Mouse (Mus musculus) testis, adult 2 months (tissue): ENCODE measurements around the gene Rims3.

ENCODE experiments used
- CTCF ChIP-seq: fragments of 200-500 bp; IDR thresholded peaks from 2 replicates; pipeline ENCODE4 v1.5.1; 2012; ENCODE audit warnings: low read depth, mild to moderate bottlenecking, inconsistent platforms, low read length, moderate library complexity; ENCODE audit not compliant: control insufficient read depth, insufficient read depth, insufficient replicate concordance
- POLR2A ChIP-seq: fragments of 200-500 bp; IDR thresholded peaks from 2 replicates; pipeline ENCODE4 v1.6.1; 2012; ENCODE audit warnings: low read depth, mild to moderate bottlenecking, inconsistent platforms, low read length, moderate library complexity; ENCODE audit not compliant: control insufficient read depth

- no peak for TF ChIP-seq CTCF
- no peak for TF ChIP-seq POLR2A
These were observed 36.3 kb downstream of the Rims3 start for GRCm38 (mm10) chr4:120890754-120891440.
